Mouse (Mus musculus) ES-Bruce4 (cell line): ENCODE measurements around the gene Ankle1.

Experiments used
- CTCF ChIP-seq: IDR thresholded peaks from one replicate; pipeline ENCODE4 v1.8.1; 2011; ENCODE audit warnings: low read depth, low read length
- EP300 ChIP-seq: IDR thresholded peaks from 2 replicates; pipeline ENCODE4 v1.6.1; 2011; ENCODE audit warnings: low read depth, low read length; ENCODE audit not compliant: insufficient read depth
- POLR2A ChIP-seq: IDR thresholded peaks from one replicate; pipeline ENCODE4 v1.8.1; 2011; ENCODE audit warnings: low read length; ENCODE audit not compliant: insufficient read depth

GRCm38 (mm10) chr8:71397701-71398100 lies 8.1 kb upstream of the Ankle1 start:
- no peak for TF ChIP-seq CTCF
- no peak for TF ChIP-seq EP300
- TF ChIP-seq POLR2A, result no peak
